Mouse (Mus musculus): ENCODE data around the gene Mip. TPM values are rescaled to one million over a fixed set of nuclear protein-coding genes. Genes with fewer than 3 reads are reported as not detected.
"Not testable (repeated sequence)": the region's sequence is repeated elsewhere in the genome, so short reads cannot be mapped to it uniquely, and the experiment has no call there.

The Mip gene
- total RNA-seq (2021) = not detected
- long read RNA-seq, experiment 1 = 0 reads
- long read RNA-seq, experiment 2 = 0 reads

DNA sequence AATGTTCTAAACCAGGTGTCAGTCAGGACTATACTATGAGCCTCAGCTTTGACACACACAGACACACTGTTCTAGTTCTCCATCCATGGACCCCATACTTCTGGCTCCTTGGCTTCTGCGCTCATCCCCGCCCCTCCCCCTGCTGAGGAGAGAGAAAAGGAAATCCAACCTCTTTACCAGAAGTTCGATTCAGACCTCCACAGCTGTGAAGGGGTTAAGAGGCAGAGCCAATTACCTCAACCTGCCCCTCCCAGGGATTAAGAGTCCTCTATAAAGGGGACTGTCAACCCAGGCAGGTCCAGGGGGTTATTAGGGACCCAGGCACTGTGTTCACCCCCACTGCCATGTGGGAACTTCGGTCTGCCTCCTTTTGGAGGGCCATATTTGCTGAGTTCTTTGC lies at the start of gene Mip:
Mip (plus strand) TSS at position 301 of the 400 bp plus-strand sequence.
- intact Hi-C loops (cut with DNase I) = no loop called here
- DNase-seq (ENCODE audit: low spot score in 2 of 2) = no peak

DNA sequence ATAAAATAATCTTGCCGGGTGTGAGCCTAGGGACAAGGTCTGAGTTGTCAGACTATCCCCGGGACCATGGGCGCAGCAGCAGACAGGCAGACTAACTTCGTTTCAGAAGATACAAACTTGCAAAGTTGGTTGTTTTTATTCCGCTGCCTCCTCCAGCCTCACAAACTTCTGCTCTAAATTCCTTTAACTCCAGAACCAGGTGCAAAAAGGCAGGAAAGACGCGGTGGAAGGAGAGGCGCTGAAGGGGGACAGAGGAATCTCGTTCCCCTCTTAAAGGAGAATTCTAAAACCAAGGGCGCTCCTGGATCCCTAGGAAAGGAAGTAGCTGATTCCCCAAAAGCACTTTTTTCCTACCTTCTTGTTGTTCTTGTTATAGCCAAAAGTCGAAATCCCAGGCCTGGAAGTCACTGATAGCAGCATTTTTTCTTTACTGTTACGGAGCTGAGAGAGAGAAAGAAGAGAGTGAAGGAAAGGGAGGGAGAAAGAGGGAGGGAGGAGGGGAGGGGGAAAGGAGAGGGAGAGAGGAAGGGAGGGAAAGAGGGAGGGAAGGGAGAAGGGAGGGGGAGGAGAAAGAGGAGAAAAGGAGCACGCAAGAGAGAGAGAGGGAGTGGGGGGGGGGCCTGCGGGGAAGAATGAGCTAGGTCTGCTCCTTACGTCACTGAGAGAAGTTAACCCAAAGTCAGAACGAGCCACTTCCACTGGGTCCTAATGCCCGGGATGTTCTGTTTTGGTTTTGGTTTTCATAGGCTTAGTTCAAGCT lies 49.5 kb upstream of the Mip start:
- peak; percentile 35 to 58 for DNase-seq (ENCODE audit: low spot score in 2 of 2)
- intact Hi-C loops (cut with DNase I) = loop anchor here (5.0 kb wide), 1 partner anchor 79 kb away; no protein-coding TSS in a partner anchor

DNA sequence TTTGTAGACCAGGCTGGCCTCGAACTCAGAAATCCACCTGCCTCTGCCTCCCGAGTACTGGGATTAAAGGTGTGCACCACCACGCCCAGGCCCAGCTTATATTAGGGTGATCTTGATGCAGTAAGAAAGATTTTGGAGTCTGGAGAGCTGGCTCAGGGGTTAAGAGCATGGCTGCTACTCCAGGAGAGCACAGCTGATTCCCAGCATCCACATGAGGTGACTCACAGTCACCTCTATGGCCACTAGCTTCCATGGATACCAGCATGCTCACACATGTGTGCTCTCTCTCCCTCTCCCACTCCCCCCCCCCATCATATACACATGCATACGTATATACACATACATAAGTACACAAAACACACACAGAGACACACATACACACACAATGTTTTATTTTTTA lies 48.3 kb upstream of the Mip start:
- intact Hi-C loops (cut with DNase I) = loop anchor here (5.0 kb wide), 1 partner anchor 80 kb away; no protein-coding TSS in a partner anchor
- DNase-seq (ENCODE audit: low spot score in 2 of 2) = no peak

DNA sequence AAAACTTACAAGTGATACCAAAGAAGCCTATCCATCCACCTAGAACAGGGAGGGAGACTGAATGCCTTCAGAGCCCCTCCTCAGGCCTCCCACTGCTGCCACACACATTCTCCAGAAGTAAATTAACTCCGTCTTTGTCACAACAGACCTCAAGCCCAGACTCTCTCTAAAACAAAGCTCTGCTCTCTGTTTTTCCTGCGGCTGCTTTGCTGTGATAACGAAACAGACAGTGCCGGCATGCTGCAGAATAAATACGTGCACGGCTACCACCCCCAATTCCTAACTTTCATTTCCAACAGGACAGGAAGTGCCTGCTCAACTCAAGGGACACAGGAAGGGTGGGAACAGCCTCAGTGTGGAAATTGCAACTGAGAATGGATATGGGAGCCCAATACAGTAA lies 45.6 kb upstream of the Mip start, which contains the start of gene Rbms2:
Rbms2 (minus strand) TSS at position 309 of the 400 bp plus-strand sequence.
- DNase-seq (ENCODE audit: low spot score in 2 of 2) = no peak
- intact Hi-C loops (cut with DNase I) = loop anchor here (5.0 to 10.0 kb wide), 2 partner anchors 83 to 225 kb away; no protein-coding TSS in a partner anchor

DNA sequence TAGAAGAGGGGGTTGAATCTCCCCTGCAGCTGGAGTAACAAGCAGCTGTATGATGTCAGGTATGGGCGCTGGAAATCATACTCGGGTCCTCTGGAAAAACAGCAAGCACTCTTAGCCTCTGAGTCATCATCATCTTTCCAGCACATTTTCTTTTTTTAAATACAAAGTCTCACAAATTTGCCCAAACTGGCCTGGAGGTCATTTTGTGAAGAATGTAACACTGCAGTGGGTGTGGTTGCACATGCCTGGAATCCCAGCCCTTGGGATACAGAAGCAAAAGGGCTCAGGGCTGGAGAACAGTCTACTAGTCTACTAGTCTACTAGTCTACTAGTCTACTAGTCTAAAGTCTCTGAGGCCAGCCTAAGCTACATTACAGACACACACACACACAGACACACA lies 41.3 kb upstream of the Mip start:
- intact Hi-C loops (cut with DNase I) = loop anchor here (10.0 kb wide), 1 partner anchor 229 kb away; no protein-coding TSS in a partner anchor
- no peak for DNase-seq (ENCODE audit: low spot score in 2 of 2)

DNA sequence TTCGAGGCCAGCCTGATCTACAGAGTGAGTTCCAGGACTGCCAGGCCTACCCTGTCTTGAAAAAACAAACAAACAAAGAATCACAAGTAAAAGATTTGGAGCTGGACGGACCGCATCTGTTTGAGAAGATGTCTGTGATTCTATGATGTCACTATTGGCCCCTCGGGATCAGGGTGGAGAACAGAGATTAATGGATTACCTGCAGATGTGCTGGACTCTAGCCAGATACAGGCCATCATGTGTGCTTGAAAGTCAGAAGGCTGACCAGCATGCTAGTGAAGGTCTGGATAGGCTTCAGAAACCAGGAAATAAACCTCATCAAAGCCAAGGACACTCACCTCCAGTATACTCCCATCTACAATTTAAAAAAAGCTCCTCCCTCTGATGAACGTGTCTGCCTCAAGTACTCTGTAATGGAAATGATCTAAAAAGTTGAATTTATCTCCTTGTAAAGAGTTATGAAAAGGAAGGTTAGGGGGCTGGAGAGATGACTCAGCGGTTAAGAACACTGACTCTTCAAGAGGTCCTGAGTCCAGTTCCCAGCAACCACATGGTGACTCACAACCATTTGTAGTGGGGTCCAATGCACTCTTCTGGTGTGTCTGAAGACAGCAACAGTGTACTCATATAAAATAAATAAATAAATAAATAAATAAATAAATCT lies 40.2 kb upstream of the Mip start:
- intact Hi-C loops (cut with DNase I) = loop anchor here (10.0 kb wide), 1 partner anchor 231 kb away; no protein-coding TSS in a partner anchor
- DNase-seq (ENCODE audit: low spot score in 2 of 2) = no peak

DNA sequence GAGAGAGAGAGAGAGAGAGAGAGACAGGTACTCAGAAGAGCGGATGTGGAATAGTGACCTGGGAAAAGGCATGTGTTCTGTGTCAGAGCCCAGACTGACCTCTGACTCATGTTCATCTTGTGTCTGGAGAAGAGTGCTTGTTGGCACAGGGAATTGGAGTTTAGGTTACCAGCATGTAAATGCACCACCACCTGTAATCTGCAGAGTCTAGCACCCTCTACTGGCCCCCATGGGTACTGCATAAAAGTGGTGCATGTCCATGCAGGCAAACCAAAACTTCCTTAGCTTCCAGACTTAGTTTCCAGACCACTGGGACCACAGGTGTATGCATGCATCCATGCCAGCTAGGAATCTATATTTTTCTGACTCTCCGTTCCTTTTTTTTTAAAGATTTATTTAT lies 39.7 kb upstream of the Mip start:
- intact Hi-C loops (cut with DNase I) = loop anchor here (2.0 to 10.0 kb wide), 3 partner anchors 45 to 231 kb away; partner anchors contain the start of gene Baz2a
- DNase-seq (ENCODE audit: low spot score in 2 of 2) = peak; percentile 65 to 80

DNA sequence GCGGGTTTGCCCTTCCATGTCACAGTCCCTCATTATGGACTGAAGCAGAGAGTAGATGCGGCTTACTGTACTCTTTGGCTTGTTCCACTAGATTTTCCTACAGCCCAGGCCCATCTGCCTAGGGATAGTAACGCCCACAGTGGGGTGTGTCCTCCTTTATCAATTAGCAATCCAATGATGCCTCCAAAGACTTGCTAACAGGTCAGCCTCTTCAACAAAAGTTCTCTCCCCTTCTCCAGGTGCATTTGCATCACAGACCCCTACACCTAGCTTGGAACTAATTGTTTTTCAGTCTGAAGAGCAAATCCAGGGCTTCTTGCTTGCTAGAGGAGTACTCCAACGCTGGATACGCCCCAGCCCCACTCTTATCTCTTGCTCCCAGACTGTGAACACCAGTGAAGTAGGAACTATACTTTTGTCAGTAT lies 38.4 kb upstream of the Mip start:
- no peak for DNase-seq (ENCODE audit: low spot score in 2 of 2)
- intact Hi-C loops (cut with DNase I) = loop anchor here (2.0 to 10.0 kb wide), 3 partner anchors 46 to 232 kb away; partner anchors contain the start of gene Baz2a

DNA sequence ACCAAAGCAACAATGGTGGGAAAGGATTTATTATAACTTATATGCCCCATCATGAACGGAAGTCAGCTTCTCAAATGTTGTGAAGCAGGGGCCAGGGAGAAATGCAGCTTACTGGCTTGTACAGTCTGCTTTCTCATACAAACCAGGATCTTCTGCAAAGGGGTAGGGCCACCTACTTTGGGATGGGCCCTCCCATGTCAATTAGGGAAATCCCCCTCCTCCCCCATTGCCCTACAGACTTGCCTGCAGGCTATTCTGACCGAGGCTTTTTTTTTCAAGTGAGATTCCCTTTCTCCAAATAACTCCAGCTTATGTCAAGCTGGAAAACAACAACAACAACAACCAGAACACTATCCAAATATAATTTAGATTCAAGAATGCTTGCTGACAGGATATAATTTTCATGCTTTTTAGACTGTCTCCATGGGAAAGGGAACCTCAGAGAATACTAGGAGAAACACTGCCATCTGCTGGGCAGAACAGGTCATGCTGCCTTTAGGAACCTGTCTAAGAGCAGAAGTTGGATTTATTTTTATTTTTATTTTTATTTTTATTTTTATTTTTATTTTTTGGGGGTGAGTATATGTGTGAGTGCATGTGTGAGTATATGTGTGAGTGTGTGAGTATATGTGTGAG lies 37.3 kb upstream of the Mip start:
- intact Hi-C loops (cut with DNase I) = loop anchor here (10.0 kb wide), 1 partner anchor 234 kb away; no protein-coding TSS in a partner anchor
- DNase-seq (ENCODE audit: low spot score in 2 of 2) = peak; percentile 81 to 89

DNA sequence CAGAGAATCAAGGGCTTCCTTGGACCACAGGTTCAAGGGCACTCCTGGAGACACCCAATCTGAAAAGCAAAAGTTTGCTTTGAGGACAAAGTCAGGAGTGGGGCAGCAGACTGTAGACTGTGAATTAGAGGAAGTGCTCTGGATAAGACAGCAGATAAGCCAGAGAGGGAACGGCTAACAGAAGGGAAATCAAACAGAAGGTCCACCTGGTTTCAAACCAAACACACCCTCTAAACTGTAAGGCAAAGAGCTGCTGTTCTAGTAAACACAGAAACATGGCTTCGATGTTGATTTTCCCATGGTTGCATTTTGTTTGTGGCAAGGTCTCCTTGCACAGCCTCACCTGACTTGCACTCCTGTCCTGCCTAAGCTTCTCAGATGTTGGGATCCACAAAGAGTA lies 34.2 kb upstream of the Mip start:
- intact Hi-C loops (cut with DNase I) = no loop called here
- no peak for DNase-seq (ENCODE audit: low spot score in 2 of 2)

DNA sequence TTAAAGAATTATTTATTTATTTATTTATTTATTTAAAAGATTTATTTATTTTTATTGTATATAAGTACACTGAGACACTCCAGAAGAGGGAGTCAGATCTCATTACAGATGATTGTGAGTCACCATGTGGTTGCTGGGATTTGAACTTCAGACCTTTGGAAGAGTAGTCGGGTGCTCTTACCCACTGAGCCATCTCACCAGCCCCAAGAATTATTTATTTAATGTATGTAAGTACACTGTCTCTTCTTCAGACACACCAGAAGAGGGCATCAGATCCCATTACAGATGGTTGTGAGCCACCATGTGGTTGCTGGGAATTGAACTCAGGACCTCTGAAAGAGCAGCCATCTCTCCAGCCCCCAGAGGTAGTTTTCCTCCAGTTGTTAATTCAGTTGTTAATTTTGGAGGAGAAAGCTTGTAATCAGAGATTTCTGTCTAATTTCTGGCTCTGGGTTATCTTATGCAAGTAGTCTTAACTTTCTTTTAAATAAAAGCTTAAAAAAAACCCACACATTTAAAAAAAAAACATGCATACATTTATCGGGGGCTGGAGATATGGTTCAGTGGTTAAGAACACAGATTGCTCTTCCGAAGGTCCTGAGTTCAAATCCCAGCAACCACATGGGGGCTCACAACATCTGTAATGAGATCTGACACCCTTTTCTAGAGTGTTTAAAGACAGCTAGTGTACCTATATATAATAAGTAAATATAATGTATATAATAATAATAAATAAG lies 33.4 kb upstream of the Mip start:
- intact Hi-C loops (cut with DNase I); DNase-seq (ENCODE audit: low spot score in 2 of 2): not testable (repeated sequence)

DNA sequence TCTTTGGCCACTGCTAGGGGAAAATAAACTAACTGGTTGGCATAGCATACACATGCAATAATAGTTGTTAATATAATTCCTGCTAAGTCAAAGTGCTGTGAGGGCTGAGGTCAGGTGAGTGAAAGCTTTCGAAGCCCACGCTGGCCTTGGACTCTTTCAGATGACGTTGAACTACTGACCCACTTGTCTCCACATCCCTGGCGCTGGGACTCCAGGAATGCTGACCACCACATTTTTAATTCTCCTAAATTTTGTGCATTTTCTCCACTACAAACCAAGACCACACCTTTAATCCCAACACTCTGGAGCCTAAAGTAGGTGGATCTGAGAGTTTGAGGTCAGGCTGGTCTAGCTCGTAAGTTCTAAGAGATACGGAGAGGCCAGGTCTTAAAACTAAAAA lies 32.5 kb upstream of the Mip start:
- intact Hi-C loops (cut with DNase I) = no loop called here
- DNase-seq (ENCODE audit: low spot score in 2 of 2) = no peak

DNA sequence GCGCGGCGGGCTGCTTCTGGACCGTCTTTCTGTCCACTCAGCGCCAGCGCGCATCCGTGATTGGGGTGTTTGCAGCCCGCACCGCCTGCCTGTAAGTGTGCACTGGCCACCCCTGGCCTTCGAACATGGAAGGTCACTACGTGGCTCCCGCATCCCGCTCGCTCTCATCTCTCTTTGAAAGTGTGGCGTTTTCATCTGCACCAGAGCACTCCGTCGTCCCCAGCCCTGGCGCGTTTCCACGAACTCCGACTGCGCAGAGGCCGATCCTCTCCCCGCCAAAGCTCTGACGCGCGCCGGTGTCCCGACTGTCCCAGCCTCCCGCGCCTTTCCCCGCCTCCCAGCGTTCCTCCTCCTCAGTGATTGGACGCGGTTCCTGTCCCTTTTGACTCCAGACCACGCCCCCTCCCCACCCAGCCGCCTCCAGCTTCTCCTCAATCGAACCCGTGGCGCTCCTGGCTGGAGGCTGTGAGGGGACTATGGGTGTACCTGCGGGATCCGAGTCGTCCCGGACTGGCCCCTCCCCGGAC lies 31.6 kb upstream of the Mip start, which contains the start of gene Gls2:
Gls2 (plus strand) TSS at position 434 of the 527 bp plus-strand sequence.
- peak; percentile 98 for DNase-seq (ENCODE audit: low spot score in 2 of 2)
- intact Hi-C loops (cut with DNase I) = no loop called here

DNA sequence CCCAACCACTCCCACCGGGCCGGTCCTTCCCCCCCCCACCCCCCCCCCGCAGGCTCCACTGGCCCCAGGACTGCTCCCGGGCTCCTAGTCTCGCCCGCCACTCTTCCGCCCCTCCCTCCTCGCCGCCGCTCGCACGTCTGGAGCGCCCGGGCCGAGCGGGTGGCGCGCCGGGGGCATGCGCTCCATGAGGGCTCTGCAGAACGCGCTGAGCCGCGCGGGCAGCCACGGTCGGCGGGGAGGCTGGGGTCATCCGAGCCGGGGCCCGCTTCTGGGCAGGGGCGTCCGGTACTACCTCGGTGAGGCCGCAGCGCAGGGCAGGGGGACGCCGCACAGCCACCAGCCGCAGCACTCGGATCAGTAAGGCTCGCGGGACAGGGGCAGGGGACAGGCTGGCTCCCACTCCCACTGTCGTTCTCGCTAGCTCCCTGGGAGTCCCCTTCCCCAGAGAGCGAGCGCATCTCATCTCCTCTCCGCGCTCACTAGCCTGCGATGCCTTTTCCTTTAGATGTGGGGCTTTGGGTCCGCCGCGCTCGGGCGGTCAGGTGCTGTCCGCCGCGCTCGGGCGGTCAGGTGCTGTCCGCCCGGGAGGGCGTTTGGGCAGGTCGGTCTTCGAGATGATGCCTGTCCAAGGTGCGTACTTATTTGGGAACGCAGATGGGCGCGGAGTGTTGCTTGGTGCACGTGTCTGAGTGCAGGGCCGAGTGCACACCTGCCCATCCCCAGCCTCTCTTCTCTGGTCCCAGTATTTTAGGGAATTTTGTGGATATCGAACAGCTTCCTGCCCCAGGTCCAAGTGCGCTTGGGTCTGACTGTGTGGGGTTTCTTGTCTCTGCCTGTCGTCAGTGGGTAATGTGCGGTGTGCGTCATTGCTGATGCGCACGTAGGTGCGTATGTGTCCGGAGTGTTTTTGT lies 30.8 kb upstream of the Mip start:
- peak; percentile 44 to 60 for DNase-seq (ENCODE audit: low spot score in 2 of 2)
- intact Hi-C loops (cut with DNase I) = no loop called here

DNA sequence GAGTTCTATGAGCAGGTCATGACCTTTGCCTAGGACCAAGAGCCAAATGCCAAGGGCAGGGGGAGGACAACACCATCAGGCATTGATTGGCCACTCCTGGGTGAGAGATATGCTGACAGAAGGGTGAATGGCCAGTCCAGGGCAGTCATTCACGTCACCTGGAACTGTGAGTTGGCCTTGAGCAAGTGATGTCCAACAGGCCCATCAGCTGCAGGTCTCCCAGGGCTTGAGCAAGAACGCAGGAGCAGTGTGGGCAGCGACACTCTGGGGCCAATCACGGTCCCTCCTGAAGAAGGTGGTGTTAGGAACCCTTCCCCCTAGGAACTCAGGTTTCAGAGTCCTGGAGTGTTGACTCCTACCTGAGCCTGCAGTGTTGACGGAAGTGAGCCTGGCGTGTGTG lies 23.8 kb upstream of the Mip start:
- intact Hi-C loops (cut with DNase I) = no loop called here
- DNase-seq (ENCODE audit: low spot score in 2 of 2) = no peak

DNA sequence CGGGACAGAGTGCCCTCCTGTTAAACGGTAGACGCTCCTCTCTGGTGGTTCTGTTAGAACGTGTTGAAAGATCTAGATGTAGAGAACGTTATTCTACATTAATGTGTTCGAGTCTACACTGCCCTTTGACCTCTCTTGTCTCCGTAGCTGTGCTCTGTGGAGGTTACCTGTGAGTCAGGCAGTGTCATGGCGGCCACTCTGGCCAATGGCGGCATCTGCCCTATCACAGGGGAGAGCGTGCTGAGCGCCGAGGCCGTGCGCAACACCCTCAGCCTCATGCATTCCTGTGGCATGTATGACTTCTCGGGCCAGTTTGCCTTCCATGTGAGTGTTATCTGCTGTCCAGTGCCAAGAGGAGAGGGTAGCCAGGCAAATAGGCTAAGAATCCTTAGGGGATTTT lies 20.7 kb upstream of the Mip start:
- intact Hi-C loops (cut with DNase I) = no loop called here

DNA sequence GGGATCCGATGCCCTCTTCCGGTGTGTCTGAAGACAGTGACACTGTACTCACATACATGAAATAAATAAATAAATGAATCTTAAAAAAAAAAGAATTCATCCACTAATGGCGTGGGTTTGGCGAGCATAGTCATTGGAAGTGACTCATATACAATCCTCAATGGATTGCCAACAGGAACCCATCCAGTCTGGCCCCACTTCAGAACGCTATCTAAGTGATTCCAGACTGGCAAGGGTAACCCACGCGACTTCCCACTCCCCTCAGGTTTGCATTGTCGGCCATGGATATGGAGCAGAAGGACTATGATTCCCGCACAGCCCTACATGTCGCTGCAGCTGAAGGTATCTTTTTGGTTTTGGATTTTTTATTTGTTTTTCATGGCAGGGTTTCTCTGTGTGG lies 17.3 kb upstream of the Mip start:
- intact Hi-C loops (cut with DNase I) = no loop called here
- no peak for DNase-seq (ENCODE audit: low spot score in 2 of 2)

More for the DNA sequence above, 20.7 kb upstream of the Mip start:
- DNase-seq (ENCODE audit: low spot score in 2 of 2) = no peak
